Mouse (Mus musculus): Measurements from ENCODE around the gene Me3.
"Not testable (repeated sequence)": the region's sequence is repeated elsewhere in the genome, so short reads cannot be mapped to it uniquely, and the experiment has no call there.

Gene Me3

GRCm38 (mm10) chr7:89728393-89728792, 96.2 kb downstream of the Me3 start:
- no peak for DNase-seq (ENCODE audit: low spot score in 2 of 2)

- no peak for DNase-seq (ENCODE audit: low spot score in 2 of 2)
Observed at GRCm38 (mm10) chr7:89730514-89730913, 98.3 kb downstream of the Me3 start.

- not testable (repeated sequence) for DNase-seq (ENCODE audit: low spot score in 2 of 2)
Observed at GRCm38 (mm10) chr7:89731115-89731514, 98.9 kb downstream of the Me3 start.

- DNase-seq (ENCODE audit: low spot score in 2 of 2) = no peak
Observed at GRCm38 (mm10) chr7:89748415-89748814, 116.2 kb downstream of the Me3 start.

- DNase-seq (ENCODE audit: low spot score in 2 of 2) = no peak
Observed at GRCm38 (mm10) chr7:89749183-89749582, 117.0 kb downstream of the Me3 start.

- no peak for DNase-seq (ENCODE audit: low spot score in 2 of 2)
Observed at GRCm38 (mm10) chr7:89766678-89767508, 134.7 kb downstream of the Me3 start.

- no peak for DNase-seq (ENCODE audit: low spot score in 2 of 2)
Observed at GRCm38 (mm10) chr7:89769106-89769896, 137.1 kb downstream of the Me3 start.

GRCm38 (mm10) chr7:89770021-89770420, 137.8 kb downstream of the Me3 start:
- no peak for DNase-seq (ENCODE audit: low spot score in 2 of 2)

- DNase-seq (ENCODE audit: low spot score in 2 of 2) = no peak
Observed at GRCm38 (mm10) chr7:89772906-89773305, 140.7 kb downstream of the Me3 start.

GRCm38 (mm10) chr7:89773352-89773921, 141.2 kb downstream of the Me3 start:
- DNase-seq (ENCODE audit: low spot score in 2 of 2) = no peak

- DNase-seq (ENCODE audit: low spot score in 2 of 2) = no peak
Observed at GRCm38 (mm10) chr7:89773926-89774325, 141.7 kb downstream of the Me3 start.

GRCm38 (mm10) chr7:89775848-89776247, 143.7 kb downstream of the Me3 start:
- DNase-seq (ENCODE audit: low spot score in 2 of 2) = no peak

- no peak for DNase-seq (ENCODE audit: low spot score in 2 of 2)
Observed at GRCm38 (mm10) chr7:89781391-89781790, 149.2 kb downstream of the Me3 start.

GRCm38 (mm10) chr7:89787735-89788134, 155.5 kb downstream of the Me3 start:
- no peak for DNase-seq (ENCODE audit: low spot score in 2 of 2)

GRCm38 (mm10) chr7:89792576-89792975, 160.4 kb downstream of the Me3 start:
- no peak for DNase-seq (ENCODE audit: low spot score in 2 of 2)

- DNase-seq (ENCODE audit: low spot score in 2 of 2) = no peak
Observed at GRCm38 (mm10) chr7:89795366-89795765, 163.2 kb downstream of the Me3 start.

- DNase-seq (ENCODE audit: low spot score in 2 of 2) = no peak
Observed at GRCm38 (mm10) chr7:89796351-89796801, 164.2 kb downstream of the Me3 start.

- DNase-seq (ENCODE audit: low spot score in 2 of 2) = no peak
Observed at GRCm38 (mm10) chr7:89798358-89799020, 166.3 kb downstream of the Me3 start.

GRCm38 (mm10) chr7:89802447-89802846, 170.3 kb downstream of the Me3 start:
- no peak for DNase-seq (ENCODE audit: low spot score in 2 of 2)

- DNase-seq (ENCODE audit: low spot score in 2 of 2) = no peak
Observed at GRCm38 (mm10) chr7:89803966-89804365, 171.8 kb downstream of the Me3 start.

- no peak for DNase-seq (ENCODE audit: low spot score in 2 of 2)
Observed at GRCm38 (mm10) chr7:89809400-89809799, 177.2 kb downstream of the Me3 start.

All from thymus, postnatal 10 days (tissue).